Mouse (Mus musculus) testis, adult 2 months (tissue): ENCODE measurements around the gene Ndufb2. TPM values are rescaled to one million over a fixed set of nuclear protein-coding genes. Genes with fewer than 3 reads are reported as not detected.
A peak's percentile ranks its signal among the peaks of the same experiment; 100 is the strongest.

Experiments
- H3K27ac ChIP-seq: fragments of 200-500 bp; 2 replicates; pipeline ENCODE4 v1.5.1; 2012; ENCODE audit warnings: low read depth, low read length; ENCODE audit not compliant: control insufficient read depth, insufficient read depth
- H3K27me3 ChIP-seq: fragments of 200-500 bp; 2 replicates; pipeline ENCODE4 v1.6.1; 2012; ENCODE audit warnings: mild to moderate bottlenecking, low read length, moderate library complexity; ENCODE audit not compliant: control insufficient read depth, insufficient read depth
- H3K36me3 ChIP-seq: fragments of 200-500 bp; 2 replicates; pipeline ENCODE4 v1.6.1; 2012; ENCODE audit warnings: mild to moderate bottlenecking, low read length; ENCODE audit not compliant: control insufficient read depth, insufficient read depth
- H3K4me1 ChIP-seq: fragments of 200-500 bp; 2 replicates; pipeline ENCODE4 v1.6.1; 2012; ENCODE audit warnings: low read length; ENCODE audit not compliant: control insufficient read depth, insufficient read depth
- H3K4me3 ChIP-seq: fragments of 200-500 bp; 2 replicates; pipeline ENCODE4 v1.5.1; 2012; ENCODE audit warnings: low read depth, mild to moderate bottlenecking, low read length, moderate library complexity, mixed read lengths; ENCODE audit not compliant: control insufficient read depth
- CTCF ChIP-seq: fragments of 200-500 bp; IDR thresholded peaks from 2 replicates; pipeline ENCODE4 v1.5.1; 2012; ENCODE audit warnings: low read depth, mild to moderate bottlenecking, inconsistent platforms, low read length, moderate library complexity; ENCODE audit not compliant: control insufficient read depth, insufficient read depth, insufficient replicate concordance
- POLR2A ChIP-seq: fragments of 200-500 bp; IDR thresholded peaks from 2 replicates; pipeline ENCODE4 v1.6.1; 2012; ENCODE audit warnings: low read depth, mild to moderate bottlenecking, inconsistent platforms, low read length, moderate library complexity; ENCODE audit not compliant: control insufficient read depth
- polyA plus RNA-seq: library from polyadenylated mRNA; depleted of rRNA; stranded (reverse); fragments of >200 nt; gene quantifications from 2 replicates; pipeline ENCODE4 v1.2.3, GENCODE M21; 2012; rRNA removed

Ndufb2 gene
- polyA plus RNA-seq: 127 and 128 TPM in 2 replicates

DNA sequence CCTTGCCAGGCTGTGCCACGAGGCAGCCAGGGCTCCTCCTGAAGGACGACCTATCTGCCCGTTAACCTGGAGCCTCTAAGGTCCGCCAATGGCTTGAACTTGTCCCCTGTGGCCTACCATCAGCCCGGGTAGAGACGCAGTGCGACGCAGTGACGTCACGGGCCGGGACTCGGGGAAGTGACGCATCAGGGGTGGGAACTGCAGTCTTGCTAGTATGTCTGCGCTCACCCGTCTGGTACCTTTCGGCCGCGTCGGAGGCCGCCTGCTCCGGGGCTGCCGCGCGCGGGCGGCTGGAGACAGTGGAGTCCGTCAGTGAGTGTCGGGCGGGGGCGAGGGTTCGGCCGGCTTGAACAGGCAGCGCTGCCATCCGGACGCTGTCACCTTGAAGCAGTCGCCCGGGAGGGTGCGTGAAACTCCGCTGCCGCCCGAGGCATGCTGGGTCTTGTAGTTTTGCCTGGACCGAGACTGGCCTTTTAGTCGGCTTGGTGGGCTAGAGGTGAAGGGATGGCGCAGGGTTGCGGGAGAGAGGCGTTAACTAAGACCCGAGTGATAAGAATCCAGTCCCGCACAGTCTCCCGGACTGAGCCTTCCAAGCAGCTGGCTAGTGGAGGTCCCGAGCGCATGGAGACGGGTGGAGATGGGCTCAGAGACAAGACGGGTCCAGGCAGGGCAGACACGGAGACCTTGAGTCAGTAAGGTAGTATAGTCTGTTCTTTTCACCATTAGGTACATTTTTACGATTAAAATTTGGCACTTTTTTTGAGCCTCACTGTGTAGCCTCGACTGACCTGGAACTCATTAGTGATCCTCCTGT, at the start of gene Ndufb2:
Gene Ndufb2, plus strand, starts transcription at position 174 of the 814 bp plus-strand sequence.
- Histone ChIP-seq H3K4me3 (peak within 1 kb of the TSS; percentile 94), H3K36me3 (peaks cover 1% of the 10 kb centered on the region; the same call in 1 of the 2 replicates), H3K27me3 (no peaks in the 10 kb centered on the region), H3K4me1 (peaks cover 2% of the 10 kb centered on the region; the same call in 1 of the 2 replicates), H3K27ac (peak within 1 kb of the TSS; percentile 94)
- TF ChIP-seq CTCF (no peak), POLR2A (peak; percentile 83; the same call in 1 of the 2 replicates)

DNA sequence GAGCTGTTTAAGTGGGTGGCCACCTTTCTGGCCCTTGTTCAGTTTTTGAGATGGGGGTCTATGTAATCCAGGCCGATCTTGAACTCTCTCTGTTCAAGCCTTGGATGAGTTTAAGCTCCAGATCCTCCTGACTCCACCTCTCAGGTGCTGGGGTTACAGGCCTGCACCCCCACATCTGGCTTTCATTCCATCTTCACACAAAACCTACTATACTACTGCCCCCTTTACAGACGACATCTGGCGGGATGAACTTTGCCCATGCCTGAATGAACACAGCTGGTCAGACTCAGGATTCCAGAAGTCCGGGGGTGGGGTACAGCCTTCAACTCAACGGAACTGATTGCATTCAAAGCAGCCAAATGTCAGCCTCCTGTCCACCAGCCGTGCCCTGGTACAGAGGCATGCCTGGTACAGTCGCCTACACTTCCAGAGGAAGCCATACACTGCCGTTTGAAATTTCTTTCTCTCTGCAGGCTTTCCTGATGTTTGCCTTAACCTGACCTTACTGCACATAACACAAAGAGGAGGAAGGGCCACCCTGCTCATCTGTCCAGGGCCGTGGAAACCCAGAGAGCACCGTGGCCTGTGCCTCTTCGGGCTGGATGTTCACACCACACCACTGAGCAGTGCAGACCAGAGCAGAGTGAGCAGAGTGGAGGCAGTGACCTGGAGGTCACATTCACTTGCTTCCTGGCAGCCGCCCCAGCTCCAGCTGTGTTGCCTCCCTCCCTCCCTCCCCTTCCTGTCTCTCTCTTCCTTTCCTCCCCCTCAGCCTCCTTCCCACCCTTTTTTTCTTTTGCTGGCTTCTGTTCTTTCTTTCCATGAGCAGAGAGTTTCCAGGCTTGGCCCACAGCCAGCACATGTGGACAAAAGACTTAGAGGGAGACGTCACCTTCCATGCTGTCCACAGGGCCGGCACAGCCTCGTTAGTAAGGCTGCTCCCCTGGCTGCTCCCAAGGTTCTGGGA, 49.5 kb upstream of the Ndufb2 start:
- Histone ChIP-seq H3K27me3 (no peaks in the 10 kb centered on the region), H3K4me1 (peaks cover 3% of the 10 kb centered on the region; the same call in 1 of the 2 replicates), H3K4me3 (no peak overlapping the region), H3K27ac (peak overlapping the region; percentile 50), H3K36me3 (no peaks in the 10 kb centered on the region)
- TF ChIP-seq CTCF (no peak), POLR2A (no peak)

DNA sequence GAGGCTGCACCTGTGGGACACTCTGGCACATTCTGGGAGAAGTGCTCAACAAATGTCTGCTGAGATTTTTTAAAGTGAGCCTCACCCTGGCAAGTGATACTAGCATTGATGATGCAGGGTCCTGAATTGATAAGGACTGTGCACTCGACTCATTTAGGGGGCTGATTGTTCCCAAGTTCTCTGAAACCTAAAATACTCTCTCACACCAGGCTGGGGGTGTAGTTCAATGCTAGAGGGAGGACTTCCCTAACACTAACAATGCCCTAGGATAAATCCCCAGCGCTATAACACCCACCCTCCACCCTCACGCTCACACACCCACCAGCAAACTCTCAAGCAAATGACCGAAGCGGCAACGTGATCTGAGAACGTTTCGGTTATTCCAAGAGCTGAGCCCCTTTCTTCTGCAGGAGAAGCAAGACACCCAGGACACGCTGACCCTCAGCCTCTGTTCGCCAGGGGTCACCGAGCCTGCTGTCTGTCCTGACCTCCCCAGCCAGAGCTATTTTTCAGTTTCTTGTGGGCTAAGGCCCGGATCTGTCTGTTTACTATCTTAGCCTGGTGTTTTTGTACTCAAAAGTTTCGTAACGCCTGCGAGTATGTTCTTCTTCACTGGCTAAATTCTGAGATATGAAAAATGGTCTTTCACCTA, 48.5 kb upstream of the Ndufb2 start:
- Histone ChIP-seq H3K4me3 (no peak overlapping the region), H3K36me3 (no peaks in the 10 kb centered on the region), H3K27ac (peak overlapping the region; percentile 50), H3K27me3 (no peaks in the 10 kb centered on the region), H3K4me1 (peaks cover 3% of the 10 kb centered on the region; the same call in 1 of the 2 replicates)
- no peak for TF ChIP-seq POLR2A
- TF ChIP-seq CTCF: no peak

DNA sequence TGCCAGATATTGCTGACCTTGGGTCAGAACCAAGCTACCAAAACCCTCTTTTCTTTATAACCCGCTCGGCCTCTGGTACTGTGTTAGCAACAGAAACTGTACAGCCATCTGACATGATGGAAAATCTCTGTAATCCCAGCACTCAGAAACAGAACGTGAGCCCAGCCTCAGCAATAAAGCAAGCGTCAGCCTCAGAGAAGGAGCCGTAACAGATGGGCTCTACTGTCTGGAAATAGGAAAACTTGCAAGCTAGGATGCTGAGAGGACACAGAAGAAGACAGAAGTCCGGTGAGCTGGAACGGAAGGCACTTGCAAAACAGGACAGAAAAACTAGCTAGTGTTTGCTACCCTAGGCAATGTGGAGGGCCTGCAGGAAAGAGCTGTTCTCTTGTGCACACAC, 46.9 kb upstream of the Ndufb2 start:
- Histone ChIP-seq H3K27ac (no peak overlapping the region), H3K36me3 (no peaks in the 10 kb centered on the region), H3K27me3 (no peaks in the 10 kb centered on the region), H3K4me3 (no peak overlapping the region), H3K4me1 (peaks cover 3% of the 10 kb centered on the region; the same call in 1 of the 2 replicates)
- TF ChIP-seq POLR2A (no peak), CTCF (no peak)

DNA sequence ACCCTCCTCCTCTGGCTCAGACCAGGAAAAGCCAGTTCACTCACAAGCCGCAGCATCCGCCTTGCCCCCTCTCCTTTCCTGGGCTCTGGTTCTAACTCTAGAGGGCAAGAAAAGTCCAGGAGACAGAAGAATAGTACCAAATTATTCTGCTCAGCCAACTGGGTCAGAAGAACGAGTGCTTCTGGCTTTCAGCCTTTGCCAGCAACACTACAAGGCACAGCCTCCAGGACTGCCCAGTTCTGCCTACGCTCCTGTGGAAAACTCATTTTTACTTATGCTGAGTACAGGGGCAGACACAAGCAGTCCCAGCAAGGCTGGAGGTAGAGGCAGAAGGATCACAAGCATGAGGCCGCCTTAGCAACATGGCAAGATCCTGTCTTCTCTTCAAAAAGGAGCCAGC, 44.3 kb upstream of the Ndufb2 start:
- no peak overlapping the region for H3K27ac ChIP-seq

DNA sequence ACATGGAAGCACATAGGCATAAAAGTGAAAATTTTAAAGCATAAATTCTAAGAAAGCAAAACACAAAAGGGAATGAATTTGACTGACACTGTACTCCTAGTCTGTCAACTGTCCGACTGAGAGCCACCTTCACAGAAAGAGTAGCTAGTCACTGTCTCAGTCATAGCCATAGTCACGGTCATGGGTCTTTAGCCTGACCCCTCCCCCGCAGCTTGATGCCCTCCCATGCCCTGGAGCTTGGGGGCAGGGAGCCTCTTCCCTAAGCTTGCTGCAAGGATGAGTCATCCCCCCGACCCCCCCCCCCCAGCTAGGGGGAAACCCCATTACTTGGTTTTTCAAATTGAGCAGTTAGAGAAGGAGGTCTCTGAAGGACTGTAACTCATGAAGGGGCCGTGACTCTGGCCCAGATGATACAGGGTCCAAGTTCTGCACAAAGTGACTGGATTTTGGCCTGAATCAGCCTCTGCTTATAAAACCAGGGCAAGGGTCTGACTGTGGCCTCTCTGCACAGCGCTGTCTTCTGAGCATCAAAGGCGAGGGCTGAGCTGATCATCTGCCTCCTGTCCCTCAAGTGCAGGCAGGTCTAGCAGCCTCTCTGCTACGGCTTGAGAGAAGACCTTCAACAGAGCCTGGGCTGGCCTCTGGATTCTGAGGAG, 40.3 kb upstream of the Ndufb2 start:
- no peaks in the 10 kb centered on the region for H3K27me3 ChIP-seq
- H3K4me1 ChIP-seq: peaks cover 4% of the 10 kb centered on the region
- no peaks in the 10 kb centered on the region for H3K36me3 ChIP-seq
- TF ChIP-seq POLR2A (no peak), CTCF (no peak)
- H3K4me3 ChIP-seq: no peak overlapping the region
- no peak overlapping the region for H3K27ac ChIP-seq

More for the DNA sequence above, 44.3 kb upstream of the Ndufb2 start:
- no peaks in the 10 kb centered on the region for H3K27me3 ChIP-seq
- H3K36me3 ChIP-seq: no peaks in the 10 kb centered on the region
- no peak overlapping the region for H3K4me3 ChIP-seq
- TF ChIP-seq POLR2A: no peak
- TF ChIP-seq CTCF: no peak
- H3K4me1 ChIP-seq: 0 out of 2 replicates have a peak, but pooled peaks cover 3% of the 10 kb centered on the region
